Mouse (Mus musculus) liver, embryonic 14.5 days (tissue): ENCODE results near the gene St8sia1. TPM values are rescaled to one million over a fixed set of nuclear protein-coding genes. Genes with fewer than 3 reads are reported as not detected.

Source experiments
- ATAC-seq: fragments of 200-750 bp; cut with Nextera tagmentation; 2 replicates; pipeline ENCODE4 v1.8.0; 2017; ENCODE audit warnings: moderate number of reproducible peaks, mild to moderate bottlenecking, moderate library complexity; ENCODE audit not compliant: insufficient read depth
- DNase-seq, 3 experiments: peaks; one replicate each; pipeline ENCODE4 v3.0.0-alpha.2; 2012 to 2013; ENCODE audit warnings: low read depth in 3 of 3, low spot score in 3 of 3
- H3K27ac ChIP-seq: fragments of 300-500 bp; sonication (generic); 2 replicates; pipeline ENCODE4 v1.5.1; 2014; ENCODE audit warnings: moderate library complexity, mild to moderate bottlenecking, control low read depth, inconsistent platforms
- H3K27me3 ChIP-seq: fragments of 300-500 bp; sonication (generic); 2 replicates; pipeline ENCODE4 v1.6.1; 2014; ENCODE audit warnings: mild to moderate bottlenecking, low read length, moderate library complexity; ENCODE audit not compliant: control insufficient read depth, insufficient read depth
- H3K36me3 ChIP-seq: fragments of 300-500 bp; sonication (generic); replicated peaks from 2 replicates; pipeline ENCODE4 v1.6.1; 2014; ENCODE audit warnings: low read depth; ENCODE audit not compliant: control insufficient read depth, insufficient read depth
- H3K4me1 ChIP-seq, 2 experiments: fragments of 200-500 bp in 1 of 2; fragments of 300-500 bp in 1 of 2; sonication (generic) in 1 of 2; replicated peaks; 2 replicates each; pipeline ENCODE4 v1.6.1; 2012 to 2014; ENCODE audit warnings: antibody characterized with exemption in 1 of 2, inconsistent platforms in 1 of 2, low read length in 1 of 2; ENCODE audit not compliant: control insufficient read depth in 2 of 2, insufficient read depth in 2 of 2
- H3K4me2 ChIP-seq: fragments of 300-500 bp; sonication (generic); 2 replicates; pipeline ENCODE4 v1.6.1; 2014; ENCODE audit warnings: low read depth, mild to moderate bottlenecking, control low read depth, moderate library complexity
- H3K4me3 ChIP-seq, 2 experiments: fragments of 200-500 bp in 1 of 2; fragments of 300-500 bp in 1 of 2; sonication (generic) in 1 of 2; 2 replicates each; pipeline ENCODE4 v1.5.1; 2012 to 2014; ENCODE audit warnings: low read depth in 2 of 2, low read length in 2 of 2, mild to moderate bottlenecking in 2 of 2, control low read depth in 1 of 2, inconsistent platforms in 1 of 2, moderate library complexity in 1 of 2; ENCODE audit not compliant: insufficient read depth in 1 of 2
- H3K9ac ChIP-seq: fragments of 300-500 bp; sonication (generic); replicated peaks from 2 replicates; pipeline ENCODE4 v1.6.1; 2014; ENCODE audit warnings: mild to moderate bottlenecking, control low read depth, moderate library complexity
- H3K9me3 ChIP-seq: fragments of 300-500 bp; sonication (generic); 2 replicates; pipeline ENCODE4 v1.6.1; 2016; ENCODE audit warnings: low read length, mixed read lengths; ENCODE audit not compliant: control insufficient read depth
- CTCF ChIP-seq: IDR thresholded peaks from 2 replicates; pipeline ENCODE4 v1.5.1; 2016; ENCODE audit warnings: antibody characterized with exemption, low read depth, control low read depth
- EP300 ChIP-seq: IDR thresholded peaks from 2 replicates; pipeline ENCODE4 v1.6.1; 2016; ENCODE audit warnings: antibody characterized with exemption, low read depth
- WGBS: fragments of 180-500 bp; shearing (Covaris S2); extraction: QIAGEN DNeasy Blood & Tissue Kit; methylation state at CpG from one replicate; pipeline ENCODE4 v1.1.7; 2014; ENCODE audit not compliant: insufficient replicate concordance; 5-methylcytosine and 5-hydroxymethylcytosine counted together
- polyA plus RNA-seq, 2 experiments: library from polyadenylated mRNA; depleted of rRNA in 1 of 2; stranded (reverse) in 1 of 2; unstranded in 1 of 2; fragments of >200 nt; fragmentation: Nextera tagmentation in 1 of 2; extraction: Ambion mirVana in 1 of 2; gene quantifications; 2 replicates each; pipeline versions ENCODE4 v1.2.1 to v1.2.3; 2012 to 2014

Gene St8sia1
- polyA plus RNA-seq, 2 experiments: 0.03 to 0.07 TPM

DNA sequence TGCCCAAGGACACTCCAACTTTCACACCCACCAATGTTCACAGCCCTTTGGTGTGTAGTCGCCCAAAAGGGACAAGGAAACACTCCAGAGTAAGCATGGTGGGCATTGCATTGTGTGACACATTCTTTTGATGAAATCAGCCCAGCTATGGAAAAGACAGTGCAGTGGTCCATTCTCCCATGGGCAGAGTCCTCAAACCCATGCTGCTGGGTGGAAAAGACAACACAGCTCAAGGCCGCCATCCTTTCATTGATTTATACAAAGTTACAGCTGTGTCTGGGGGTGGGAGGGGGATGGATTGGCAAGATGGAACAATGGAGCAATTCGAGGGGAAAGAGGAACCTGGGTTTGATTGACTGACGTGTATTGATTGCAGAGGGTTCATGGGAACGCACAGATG, 151.3 kb downstream of the St8sia1 start:
- Histone ChIP-seq H3K4me1 (peaks cover 0 to 7% of the 10 kb centered on the region in 2 experiments; a peak in 2 of 4 replicates), H3K9ac (no peak overlapping the region), H3K27ac (no peak overlapping the region), H3K9me3 (no peaks in the 10 kb centered on the region), H3K4me2 (no peak overlapping the region), H3K4me3 (no peak overlapping the region), H3K27me3 (no peaks in the 10 kb centered on the region), H3K36me3 (no peaks in the 10 kb centered on the region)
- TF ChIP-seq CTCF (no peak), EP300 (no peak)
- WGBS: 46% methylated on average over 5 of the region's 5 CpGs
- no peak for DNase-seq
- no peak for ATAC-seq

DNA sequence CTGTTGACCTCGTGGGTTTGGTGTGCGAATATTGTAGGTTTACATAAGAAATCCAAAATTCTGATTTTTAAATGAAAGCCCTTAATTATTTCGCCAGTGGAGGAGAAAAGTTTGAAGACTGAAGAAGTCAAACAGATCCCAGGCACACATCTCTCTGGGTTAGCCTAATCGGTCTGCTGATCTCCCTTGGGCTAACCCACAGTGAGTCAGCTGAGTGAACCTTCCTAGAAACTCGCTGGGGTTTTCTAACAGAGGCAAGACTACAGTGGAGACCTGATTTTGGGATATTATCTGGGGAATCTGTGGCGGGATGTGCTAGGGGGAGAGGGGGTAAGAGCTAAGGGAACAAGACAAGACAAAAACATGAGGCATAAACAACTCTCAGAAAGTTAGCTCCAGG, 154.0 kb downstream of the St8sia1 start:
- H3K4me2 ChIP-seq: no peak overlapping the region
- no peaks in the 10 kb centered on the region for H3K27me3 ChIP-seq
- ATAC-seq (no peak), DNase-seq (no peak)
- no peaks in the 10 kb centered on the region for H3K36me3 ChIP-seq
- TF ChIP-seq CTCF (no peak), EP300 (no peak)
- peaks cover 0 to 11% of the 10 kb centered on the region in 2 experiments; a peak in 2 of 4 replicates for H3K4me1 ChIP-seq
- H3K4me3 ChIP-seq: no peak overlapping the region
- no peaks in the 10 kb centered on the region for H3K9me3 ChIP-seq
- WGBS: 20% methylated on average over 6 of the region's 6 CpGs
- H3K27ac ChIP-seq: no peak overlapping the region
- H3K9ac ChIP-seq: no peak overlapping the region

DNA sequence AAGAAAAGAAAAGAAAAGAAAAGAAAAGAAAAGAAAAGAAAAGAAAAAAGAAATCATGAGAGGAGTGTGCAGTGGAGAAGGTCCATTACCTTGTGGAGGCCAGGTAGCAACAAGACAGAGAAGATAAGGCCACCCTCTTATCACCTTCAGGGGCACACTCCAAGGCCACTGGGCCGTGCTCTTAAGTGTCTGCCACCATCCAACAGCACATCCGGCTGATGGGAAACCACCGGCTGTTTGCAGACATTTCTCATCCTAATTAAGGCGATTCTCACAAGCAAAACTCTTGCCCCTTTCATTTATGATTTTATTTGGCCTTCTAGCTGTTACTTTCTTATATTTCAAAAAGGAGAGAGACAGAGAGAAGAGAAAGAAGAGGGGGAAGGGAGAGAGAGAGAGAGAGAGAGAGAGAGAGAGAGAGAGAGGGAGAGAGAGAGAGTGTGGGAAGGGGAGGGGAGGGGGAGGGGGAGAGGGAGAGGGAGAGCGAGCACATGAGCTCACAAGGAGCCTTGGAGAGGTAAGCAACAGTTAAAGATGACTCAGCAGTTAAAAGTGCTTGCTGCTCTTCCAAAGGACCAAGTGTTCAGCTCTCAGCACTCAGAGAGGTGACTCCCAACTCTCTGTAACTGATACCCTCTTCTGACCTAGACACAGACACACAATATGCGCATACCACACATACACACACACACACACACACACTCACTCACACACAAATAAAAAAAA, 154.7 kb downstream of the St8sia1 start:
- 26% methylated on average over 6 of the region's 6 CpGs for WGBS
- DNase-seq: no peak
- TF ChIP-seq CTCF: no peak
- TF ChIP-seq EP300: no peak

DNA sequence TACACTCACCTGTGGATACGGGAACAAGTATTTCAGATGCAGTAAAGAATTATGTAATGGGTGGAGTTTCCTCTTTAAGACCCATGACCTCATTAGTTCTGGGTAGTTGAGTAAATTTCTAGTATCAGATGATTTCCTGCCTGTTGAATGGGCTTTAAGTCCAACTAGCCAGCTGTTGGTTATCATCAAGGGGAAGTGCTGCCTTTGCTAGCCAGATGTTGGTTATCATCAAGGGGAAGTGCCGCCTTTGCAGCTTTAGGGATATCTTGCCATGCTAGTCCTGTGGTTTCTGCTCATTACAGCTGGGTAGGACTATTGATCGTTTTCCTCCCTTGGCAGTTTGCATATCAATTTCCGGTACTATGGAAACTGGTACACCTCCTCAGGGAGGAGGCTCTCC, 157.9 kb downstream of the St8sia1 start:
- H3K9ac ChIP-seq: no peak overlapping the region

More for the DNA sequence above, 154.7 kb downstream of the St8sia1 start:
- Histone ChIP-seq H3K4me3 (no peak overlapping the region), H3K9me3 (no peaks in the 10 kb centered on the region), H3K9ac (no peak overlapping the region), H3K27me3 (no peaks in the 10 kb centered on the region), H3K27ac (no peak overlapping the region), H3K4me1 (peaks cover 0 to 11% of the 10 kb centered on the region in 2 experiments; a peak in 2 of 4 replicates), H3K4me2 (no peak overlapping the region), H3K36me3 (no peaks in the 10 kb centered on the region)
- no peak; the same call in 1 of the 2 replicates for ATAC-seq

DNA sequence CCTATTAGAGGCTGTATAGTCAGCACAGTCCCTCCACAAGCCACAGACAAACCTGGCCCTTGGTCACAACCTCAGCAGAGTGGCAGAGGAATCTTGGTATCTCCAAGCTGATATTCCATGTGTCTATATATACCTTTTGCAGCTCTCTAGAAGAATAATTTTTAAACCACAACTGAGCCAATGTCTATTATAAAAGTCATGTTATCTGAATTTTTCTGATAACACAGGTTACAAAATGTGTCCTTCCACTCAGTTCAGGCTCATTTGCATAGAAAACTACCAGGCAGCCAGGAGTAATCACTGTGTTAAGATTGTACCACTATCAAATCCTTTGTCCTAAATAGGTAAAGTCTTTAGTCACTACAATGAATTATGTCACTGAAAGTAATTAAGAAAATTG, 159.8 kb downstream of the St8sia1 start, which contains the start of gene Sult6b2:
TSS of gene Sult6b2 (minus strand) at position 101 of the 400 bp plus-strand sequence.
- H3K36me3 ChIP-seq: no peaks in the 10 kb centered on the region
- no peak within 1 kb of the TSS for H3K9ac ChIP-seq
- TF ChIP-seq CTCF (no peak), EP300 (no peak)
- no peaks in the 10 kb centered on the region for H3K27me3 ChIP-seq
- no peak for ATAC-seq
- H3K27ac ChIP-seq: no peak within 1 kb of the TSS
- H3K4me3 ChIP-seq: no peak within 1 kb of the TSS
- peaks cover 0 to 17% of the 10 kb centered on the region in 2 experiments; a peak in 2 of 4 replicates for H3K4me1 ChIP-seq
- H3K4me2 ChIP-seq: no peak within 1 kb of the TSS
- DNase-seq: no peak
- no peaks in the 10 kb centered on the region for H3K9me3 ChIP-seq

More for the DNA sequence above, 157.9 kb downstream of the St8sia1 start:
- no peak overlapping the region for H3K4me3 ChIP-seq
- no peak overlapping the region for H3K4me2 ChIP-seq
- no peaks in the 10 kb centered on the region for H3K36me3 ChIP-seq
- ATAC-seq (peak; percentile 36; the same call in 1 of the 2 replicates), DNase-seq (no peak)
- no peaks in the 10 kb centered on the region for H3K9me3 ChIP-seq
- no peak overlapping the region for H3K27ac ChIP-seq
- TF ChIP-seq CTCF: no peak
- no peak for TF ChIP-seq EP300
- H3K4me1 ChIP-seq: peaks cover 0 to 16% of the 10 kb centered on the region in 2 experiments; a peak in 3 of 4 replicates
- 16% methylated on average over 4 of the region's 4 CpGs for WGBS
- H3K27me3 ChIP-seq: no peaks in the 10 kb centered on the region
